Mouse (Mus musculus) heart, postnatal 0 days (tissue): Measurements from ENCODE around the gene Znfx1. TPM values are rescaled to one million over a fixed set of nuclear protein-coding genes. Genes with fewer than 3 reads are reported as not detected.
A peak's percentile ranks its signal among the peaks of the same experiment; 100 is the strongest.

ENCODE experiments used
- ATAC-seq: fragments of 200-750 bp; cut with Nextera tagmentation; 2 replicates; pipeline ENCODE4 v1.8.0; 2017; ENCODE audit warnings: low read depth, moderate number of reproducible peaks, moderate library complexity; ENCODE audit not compliant: insufficient read depth
- DNase-seq: peaks from one replicate; pipeline ENCODE4 v3.0.0-alpha.2; 2016; ENCODE audit warnings: low spot score
- H3K27ac ChIP-seq: fragments of 300-500 bp; sonication (generic); 2 replicates; pipeline ENCODE4 v1.5.1; 2014; ENCODE audit warnings: low read depth, mild to moderate bottlenecking
- H3K27me3 ChIP-seq: fragments of 300-500 bp; sonication (generic); 2 replicates; pipeline ENCODE4 v1.6.1; 2014; ENCODE audit warnings: low read length, mixed read lengths; ENCODE audit not compliant: control insufficient read depth, insufficient read depth
- H3K36me3 ChIP-seq: fragments of 300-500 bp; sonication (generic); replicated peaks from 2 replicates; pipeline ENCODE4 v1.6.1; 2014; ENCODE audit warnings: low read length, mixed read lengths; ENCODE audit not compliant: control insufficient read depth, insufficient read depth
- H3K4me1 ChIP-seq: fragments of 300-500 bp; sonication (generic); 2 replicates; pipeline ENCODE4 v1.6.1; 2014; ENCODE audit warnings: antibody characterized with exemption; ENCODE audit not compliant: control insufficient read depth, insufficient read depth
- H3K4me2 ChIP-seq: fragments of 300-500 bp; sonication (generic); 2 replicates; pipeline ENCODE4 v1.6.1; 2014; ENCODE audit warnings: low read depth, mild to moderate bottlenecking, low read length, moderate library complexity
- H3K4me3 ChIP-seq: fragments of 300-500 bp; sonication (generic); 2 replicates; pipeline ENCODE4 v1.5.1; 2014; ENCODE audit warnings: low read depth, low read length
- H3K9ac ChIP-seq: fragments of 300-500 bp; sonication (generic); replicated peaks from 2 replicates; pipeline ENCODE4 v1.6.1; 2014; ENCODE audit warnings: low read depth, low read length, mixed read lengths
- H3K9me3 ChIP-seq: fragments of 300-500 bp; sonication (generic); replicated peaks from 2 replicates; pipeline ENCODE4 v1.6.1; 2016; ENCODE audit warnings: low read length; ENCODE audit not compliant: control insufficient read depth
- CTCF ChIP-seq: IDR thresholded peaks from 2 replicates; pipeline ENCODE4 v1.5.1; 2016; ENCODE audit warnings: antibody characterized with exemption, control low read depth, low read depth
- EP300 ChIP-seq: IDR thresholded peaks from 2 replicates; pipeline ENCODE4 v1.6.1; 2016; ENCODE audit warnings: antibody characterized with exemption, low read depth
- WGBS: fragments of 180-500 bp; shearing (Covaris S2); extraction: QIAGEN DNeasy Blood & Tissue Kit; methylation state at CpG from one replicate; pipeline ENCODE4 v1.1.7; 2014; 5-methylcytosine and 5-hydroxymethylcytosine counted together
- polyA plus RNA-seq: library from polyadenylated mRNA; unstranded; fragments of >200 nt; fragmentation: Nextera tagmentation; extraction: Ambion mirVana; gene quantifications from 2 replicates; pipeline ENCODE4 v1.2.1, GENCODE M21; 2015
- total RNA-seq: library from RNA; depleted of rRNA; stranded (reverse); fragments of >200 nt; gene quantifications from 2 replicates; pipeline ENCODE4 v1.2.3, GENCODE M21; 2014; ENCODE audit warnings: low replicate concordance

The Znfx1 gene
- total and polyA plus RNA-seq, 2 experiments from 2014 or later, result 6.9 to 35.4 TPM

DNA sequence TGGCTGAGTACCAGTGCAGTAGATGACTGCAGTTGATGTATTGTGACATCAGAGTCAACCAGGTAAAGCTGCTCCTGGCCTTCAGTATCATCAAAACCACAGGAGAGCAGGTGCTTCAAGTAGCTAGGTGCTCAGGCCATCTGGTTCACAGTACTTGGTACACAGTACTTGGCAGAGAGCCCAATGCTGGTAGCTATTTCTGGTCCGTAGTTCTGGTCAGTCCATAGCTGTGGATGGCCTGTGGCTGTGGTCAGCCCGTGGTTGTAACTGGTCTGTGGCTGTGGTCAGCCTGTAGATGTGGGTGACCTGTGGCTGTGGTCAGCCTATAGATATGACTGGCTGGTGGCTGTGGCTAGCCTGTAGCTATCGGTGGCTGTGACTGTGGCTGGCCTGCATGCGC, 31.9 kb upstream of the Znfx1 start:
- TF ChIP-seq CTCF, result no peak
- Histone ChIP-seq H3K36me3 (no peaks in the 10 kb centered on the region), H3K27ac (no peak overlapping the region), H3K4me1 (no peaks in the 10 kb centered on the region), H3K4me3 (no peak overlapping the region), H3K9ac (no peak overlapping the region), H3K9me3 (no peaks in the 10 kb centered on the region), H3K27me3 (no peaks in the 10 kb centered on the region), H3K4me2 (no peak overlapping the region)
- no peak for ATAC-seq
- no peak for DNase-seq
- WGBS, result 76% methylated on average over 4 of the region's 4 CpGs

DNA sequence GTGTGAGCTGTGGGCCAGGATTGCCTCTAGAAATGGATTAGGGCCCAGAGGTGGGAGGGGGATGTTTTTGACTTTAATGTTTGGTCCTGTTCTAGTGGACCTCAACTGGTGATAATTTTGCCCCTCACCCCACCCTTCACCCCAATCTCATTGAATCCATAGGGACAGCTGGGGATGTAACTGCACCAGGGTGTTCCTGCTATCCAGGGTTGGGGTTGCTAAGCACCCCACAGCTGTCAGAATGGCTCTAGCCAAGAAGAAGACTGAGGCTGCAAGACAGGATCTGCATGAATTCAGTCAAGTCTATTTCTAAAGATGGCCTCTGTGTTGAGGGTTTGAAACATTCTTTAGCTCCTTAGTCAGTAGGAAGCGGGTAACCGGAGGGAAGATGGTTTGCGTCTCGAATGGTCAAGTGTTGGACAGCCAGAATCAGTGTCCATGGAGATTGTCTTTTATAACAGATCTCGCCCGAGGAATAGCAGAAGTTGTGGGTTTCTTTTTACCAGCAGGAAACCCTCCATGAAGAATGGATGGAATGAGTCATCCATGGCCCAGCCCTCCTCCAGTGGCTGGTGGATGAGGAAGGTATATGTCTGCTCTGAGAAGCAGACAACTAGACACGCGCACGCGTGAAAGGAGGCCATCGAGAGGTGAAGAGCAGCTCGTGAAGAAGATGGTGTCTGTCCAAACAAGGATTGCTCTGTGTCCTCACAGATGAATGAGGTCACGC, 30.5 kb upstream of the Znfx1 start:
- ATAC-seq, result no peak
- 80% methylated on average over 13 of the region's 13 CpGs for WGBS
- no peaks in the 10 kb centered on the region for H3K4me1 ChIP-seq

DNA sequence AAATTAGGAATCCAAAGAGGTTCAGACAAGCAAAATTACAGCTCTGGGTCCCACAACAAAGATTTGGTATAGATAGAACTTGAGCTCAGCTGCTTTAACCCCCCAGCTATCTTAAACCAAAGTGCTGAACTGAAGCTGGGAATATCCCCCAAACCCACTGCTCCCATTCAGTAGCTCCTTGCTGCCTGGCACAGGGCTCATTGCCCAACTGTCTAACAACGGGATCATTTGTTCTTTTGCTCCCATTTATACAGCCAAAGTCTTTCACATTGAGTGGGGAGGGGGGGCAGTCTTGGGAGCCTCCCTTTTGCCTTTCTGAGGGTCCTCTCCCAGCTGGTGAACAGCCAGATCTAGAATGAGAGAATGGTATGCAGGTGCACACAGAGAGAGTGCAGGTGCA, 27.5 kb upstream of the Znfx1 start:
- ATAC-seq, result no peak
- no peak for TF ChIP-seq CTCF
- no peak for TF ChIP-seq EP300
- WGBS, result 71% methylated on average over 1 of the region's 1 CpGs

More for the DNA sequence above, 30.5 kb upstream of the Znfx1 start:
- Histone ChIP-seq H3K27ac (no peak overlapping the region), H3K4me2 (no peak overlapping the region), H3K4me3 (no peak overlapping the region), H3K27me3 (no peaks in the 10 kb centered on the region), H3K36me3 (no peaks in the 10 kb centered on the region), H3K9me3 (no peaks in the 10 kb centered on the region), H3K9ac (no peak overlapping the region)
- no peak for DNase-seq
- no peak for TF ChIP-seq EP300
- no peak for TF ChIP-seq CTCF

DNA sequence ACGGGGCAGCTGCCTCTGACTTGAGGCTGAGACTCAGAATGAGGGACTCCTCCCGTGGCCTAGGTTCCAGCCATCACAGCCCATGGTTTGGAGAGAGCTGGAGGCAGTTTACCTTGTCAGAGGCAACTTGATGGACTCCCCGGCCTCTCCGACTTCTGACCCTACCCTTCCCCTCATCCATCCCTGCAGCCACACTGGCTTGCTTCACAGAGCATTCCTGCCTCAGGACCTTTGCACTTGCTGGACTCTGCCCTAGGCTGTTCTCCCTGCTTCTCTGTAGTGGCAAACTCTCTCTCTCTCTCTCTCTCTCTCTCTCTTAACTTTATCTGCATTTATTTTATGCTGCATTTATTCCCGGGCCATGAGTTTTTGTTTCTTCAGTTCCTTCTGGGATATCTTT, 24.0 kb upstream of the Znfx1 start:
- Histone ChIP-seq H3K9ac (no peak overlapping the region), H3K4me2 (no peak overlapping the region)
- TF ChIP-seq CTCF (no peak), EP300 (no peak)

More for the DNA sequence above, 27.5 kb upstream of the Znfx1 start:
- 0 out of 2 replicates have a peak, but pooled peaks cover 4% of the 10 kb centered on the region for H3K27me3 ChIP-seq
- H3K9ac ChIP-seq, result no peak overlapping the region
- H3K36me3 ChIP-seq, result no peaks in the 10 kb centered on the region
- DNase-seq, result no peak
- H3K4me3 ChIP-seq, result no peak overlapping the region
- no peak overlapping the region for H3K27ac ChIP-seq
- H3K4me2 ChIP-seq, result no peak overlapping the region
- no peaks in the 10 kb centered on the region for H3K4me1 ChIP-seq
- no peaks in the 10 kb centered on the region for H3K9me3 ChIP-seq

DNA sequence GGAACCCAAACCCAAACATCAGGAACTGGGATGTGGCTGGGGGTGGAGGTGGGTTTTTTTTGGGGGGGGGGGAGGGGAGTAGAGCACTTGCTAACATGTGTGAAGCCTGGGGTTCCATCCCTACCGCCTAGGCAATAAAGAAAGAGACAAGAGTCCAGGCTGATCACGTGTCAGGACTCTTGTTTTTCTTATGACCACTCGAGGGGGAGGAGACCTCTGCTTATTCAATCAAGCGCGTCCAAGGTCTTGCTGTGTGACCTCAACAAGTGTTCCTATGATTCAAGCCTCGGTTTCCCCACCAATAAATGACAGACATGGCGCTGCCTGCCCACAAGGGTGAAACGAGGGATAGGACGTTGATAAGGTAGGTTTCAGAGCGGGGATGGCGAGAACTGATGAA, 23.3 kb upstream of the Znfx1 start:
- no peaks in the 10 kb centered on the region for H3K9me3 ChIP-seq
- H3K27ac ChIP-seq, result no peak overlapping the region
- WGBS, result 54% methylated on average over 11 of the region's 11 CpGs
- H3K4me3 ChIP-seq, result no peak overlapping the region
- no peak overlapping the region for H3K4me2 ChIP-seq
- no peak for DNase-seq
- H3K4me1 ChIP-seq, result peaks cover 6% of the 10 kb centered on the region; the same call in 1 of the 2 replicates
- H3K27me3 ChIP-seq, result 0 out of 2 replicates have a peak, but pooled peaks cover 4% of the 10 kb centered on the region
- TF ChIP-seq CTCF (no peak), EP300 (no peak)
- H3K9ac ChIP-seq, result no peak overlapping the region
- no peak for ATAC-seq
- no peaks in the 10 kb centered on the region for H3K36me3 ChIP-seq

More for the DNA sequence above, 24.0 kb upstream of the Znfx1 start:
- 73% methylated on average over 5 of the region's 5 CpGs for WGBS
- Histone ChIP-seq H3K27me3 (0 out of 2 replicates have a peak, but pooled peaks cover 4% of the 10 kb centered on the region), H3K4me1 (no peaks in the 10 kb centered on the region), H3K4me3 (no peak overlapping the region), H3K36me3 (no peaks in the 10 kb centered on the region), H3K9me3 (no peaks in the 10 kb centered on the region), H3K27ac (no peak overlapping the region)
- no peak for ATAC-seq
- no peak for DNase-seq

DNA sequence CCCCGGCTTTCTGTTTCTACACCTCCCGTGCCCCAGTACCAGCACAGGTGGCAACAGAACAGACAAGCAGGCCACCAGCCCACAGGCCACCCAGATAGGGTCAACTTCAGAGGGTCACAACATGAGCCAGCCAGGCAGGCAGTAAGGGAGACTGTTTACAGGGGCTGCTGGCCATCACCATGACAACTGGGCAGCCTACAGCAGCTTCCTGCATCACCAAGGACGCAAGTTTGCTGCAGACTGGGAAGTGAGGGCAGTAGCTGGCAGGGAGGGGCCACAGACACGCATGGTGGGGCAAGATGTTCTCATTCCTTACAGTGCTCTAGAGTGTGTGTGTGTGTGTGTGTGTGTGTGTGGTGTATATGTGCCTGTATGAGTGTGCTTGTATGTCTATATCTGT, 18.8 kb upstream of the Znfx1 start:
- 33% methylated on average over 4 of the region's 4 CpGs for WGBS
- DNase-seq (no peak), ATAC-seq (0 out of 2 replicates have a peak, but pooled peaks have one; percentile 17)
- TF ChIP-seq EP300, result no peak
- Histone ChIP-seq H3K4me2 (no peak overlapping the region), H3K4me3 (no peak overlapping the region), H3K9me3 (no peaks in the 10 kb centered on the region), H3K27ac (no peak overlapping the region), H3K4me1 (peaks cover 23% of the 10 kb centered on the region), H3K36me3 (no peaks in the 10 kb centered on the region), H3K27me3 (0 out of 2 replicates have a peak, but pooled peaks cover 4% of the 10 kb centered on the region), H3K9ac (no peak overlapping the region)
